Mouse (Mus musculus) heart, postnatal 4 days (tissue): ENCODE data around the gene Olfr1356. TPM values are rescaled to one million over a fixed set of nuclear protein-coding genes. Genes with fewer than 3 reads are reported as not detected.
"Not testable (repeated sequence)": the region's sequence is repeated elsewhere in the genome, so short reads cannot be mapped to it uniquely, and the experiment has no call there.

Experiments
- DNase-seq: peaks from one replicate; pipeline ENCODE4 v3.0.0; 2021
- total RNA-seq, 2 experiments: library from RNA; stranded (reverse); gene quantifications; 2 replicates each; pipeline ENCODE4 v1.2.3; 2021

Gene Olfr1356
- not detected for total RNA-seq

DNA sequence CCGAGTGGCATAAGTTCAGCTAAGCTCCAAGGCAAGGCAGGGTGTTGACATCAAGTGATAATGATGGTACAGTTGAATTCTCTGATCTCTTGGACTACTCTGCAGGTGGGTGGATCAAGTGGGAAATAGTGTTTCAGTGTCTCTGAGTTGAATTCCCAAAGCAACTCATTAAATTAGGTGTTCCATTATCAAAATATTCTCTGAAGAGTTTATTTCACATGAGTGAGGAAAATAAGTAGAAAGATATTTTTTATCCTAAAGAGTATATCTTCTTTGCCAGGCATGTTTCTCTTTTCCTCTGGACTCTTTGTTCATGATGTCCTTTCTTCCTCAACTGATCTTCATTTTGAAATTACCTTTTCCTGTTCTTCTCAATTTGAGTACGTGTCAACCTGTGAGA, at the start of gene Olfr1356:
Gene Olfr1356, minus strand, starts transcription at position 101 of the 400 bp plus-strand sequence.
- DNase-seq, result no peak

DNA sequence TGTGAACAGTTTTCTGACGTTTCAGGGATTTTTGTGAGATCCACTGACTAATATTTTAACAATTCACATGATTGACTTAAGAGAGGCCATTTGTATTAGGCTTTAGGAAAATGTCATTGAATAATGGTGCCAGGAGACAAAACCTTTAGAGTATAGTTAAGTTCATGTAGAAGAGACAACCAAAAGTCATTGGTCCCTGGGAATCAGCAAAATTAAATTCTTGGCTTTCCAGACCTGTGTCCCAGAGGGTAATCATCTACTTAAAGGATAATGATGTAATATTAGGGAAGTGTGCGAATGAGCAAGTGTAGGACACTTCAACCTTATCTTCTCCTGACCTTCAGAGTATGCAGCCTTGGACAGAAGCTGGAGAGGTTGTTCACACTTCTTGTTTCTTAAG, 23.3 kb upstream of the Olfr1356 start, which contains the start of gene Olfr1355:
Gene Olfr1355, plus strand, starts transcription at position 301 of the 400 bp plus-strand sequence.
- no peak for DNase-seq

DNA sequence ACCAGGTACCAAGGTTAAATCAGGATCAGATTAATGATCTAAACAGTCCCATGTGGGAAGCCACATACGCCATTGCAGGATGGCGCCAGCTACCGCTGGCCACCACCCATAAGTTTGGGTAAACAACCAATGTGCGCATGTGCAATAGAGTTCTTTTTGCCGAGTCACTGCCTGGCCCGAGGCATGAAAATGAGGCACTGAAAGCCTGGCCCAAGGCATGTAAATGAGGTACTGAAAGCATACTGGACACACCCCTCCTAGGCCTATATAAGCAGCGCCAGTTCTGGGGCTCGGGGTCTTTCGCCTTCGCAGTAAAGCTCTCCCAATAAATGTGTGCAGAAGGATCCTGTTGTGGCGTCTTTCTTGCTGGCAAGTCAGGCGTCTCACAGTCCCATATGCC, 11.5 kb downstream of the Olfr1356 start:
- not testable (repeated sequence) for DNase-seq

DNA sequence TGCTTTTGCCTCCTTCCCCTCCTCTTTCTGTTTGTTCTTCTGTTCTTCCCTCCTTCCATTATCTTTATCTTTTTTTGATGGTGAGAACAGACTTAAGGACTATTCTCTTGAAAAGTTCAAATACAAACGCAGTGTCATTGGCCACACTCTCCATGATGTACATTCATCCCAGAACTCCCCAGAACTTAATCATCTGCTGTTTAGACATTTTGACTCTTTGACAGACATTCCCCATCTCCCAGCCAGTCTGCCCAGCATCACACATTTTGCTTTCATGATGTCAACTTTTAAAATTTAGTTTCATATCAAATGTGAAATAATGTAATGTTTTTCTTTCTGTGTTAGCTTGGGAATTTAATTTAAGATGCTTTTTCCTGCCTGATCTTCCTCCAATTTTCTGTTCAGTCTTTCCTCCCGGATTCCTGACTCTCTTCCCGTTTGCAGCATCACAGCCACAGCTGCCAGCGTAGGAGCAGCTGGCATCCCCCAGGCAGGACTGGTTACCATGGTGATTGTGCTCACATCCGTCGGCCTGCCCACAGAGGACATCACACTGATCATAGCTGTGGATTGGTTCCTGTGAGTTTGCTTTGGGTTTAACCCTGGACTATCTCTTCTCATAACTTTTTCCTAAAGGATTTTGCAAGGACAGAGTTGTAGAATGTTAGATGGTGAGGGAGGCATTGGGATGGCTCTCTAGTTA, 39.5 kb downstream of the Olfr1356 start:
- DNase-seq, result no peak

DNA sequence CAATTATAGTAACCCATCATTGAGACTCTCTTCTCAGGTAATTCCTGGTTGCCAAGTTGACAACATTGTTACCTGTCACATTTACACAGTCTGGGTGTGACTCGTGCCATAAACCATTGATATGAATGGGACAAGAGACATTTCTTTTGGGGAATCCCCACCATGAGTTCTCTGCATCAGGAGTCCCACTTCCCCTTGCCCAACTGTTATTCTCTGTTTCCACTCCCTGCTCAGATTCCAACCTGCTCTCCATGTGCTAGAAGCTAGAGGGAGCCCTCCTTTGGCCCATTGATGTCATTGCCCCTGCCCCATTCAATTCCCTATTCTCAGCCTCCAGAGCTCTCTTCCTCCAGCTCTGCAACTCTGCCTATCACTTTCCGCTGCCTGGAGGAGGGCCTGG, 50.5 kb downstream of the Olfr1356 start:
- DNase-seq, result no peak

Other genes with a start within 250 kb of the Olfr1356 start
- not detected for gene Olfr1357, start 234.1 kb downstream of the Olfr1356 start, total RNA-seq
- gene Casp14, start 133.9 kb downstream of the Olfr1356 start, total RNA-seq, result not detected
- gene Ccdc105, start 99.1 kb downstream of the Olfr1356 start, total RNA-seq, result not detected
- gene Slc1a6, start 71.7 kb downstream of the Olfr1356 start, total RNA-seq, result under 1 TPM; 0.43 to 0.63 TPM
- gene Olfr1355, start 23.4 kb upstream of the Olfr1356 start, total RNA-seq, result not detected
- not detected for gene Olfr1354, start 61.0 kb upstream of the Olfr1356 start, total RNA-seq
- gene Olfr8, start 98.5 kb upstream of the Olfr1356 start, total RNA-seq, result not detected
- not detected for gene Olfr1353, start 111.1 kb upstream of the Olfr1356 start, total RNA-seq
- gene Olfr1352, start 128.9 kb upstream of the Olfr1356 start, total RNA-seq, result not detected
- not detected for gene Olfr1351, start 160.3 kb upstream of the Olfr1356 start, total RNA-seq
- not detected for gene Olfr57, start 176.6 kb upstream of the Olfr1356 start, total RNA-seq
- 10 to 100 TPM; 14.6 to 17.1 TPM for gene 2610008E11Rik, start 245.4 kb upstream of the Olfr1356 start, total RNA-seq